Mouse (Mus musculus) forebrain, embryonic 16.5 days (tissue): ENCODE results near the gene Gng7. TPM values are rescaled to one million over a fixed set of nuclear protein-coding genes. Genes with fewer than 3 reads are reported as not detected.
"Not testable (repeated sequence)": the region's sequence is repeated elsewhere in the genome, so short reads cannot be mapped to it uniquely, and the experiment has no call there.

ENCODE experiments used
- ATAC-seq: fragments of 200-750 bp; cut with Nextera tagmentation; 2 replicates; pipeline ENCODE4 v1.8.0; 2017; ENCODE audit warnings: mild to moderate bottlenecking, moderate library complexity
- H3K27ac ChIP-seq: fragments of 300-500 bp; sonication (generic); 2 replicates; pipeline ENCODE4 v1.5.1; 2014; ENCODE audit warnings: low read length, control low read depth
- H3K27me3 ChIP-seq: fragments of 300-500 bp; sonication (generic); replicated peaks from 2 replicates; pipeline ENCODE4 v1.6.1; 2014; ENCODE audit warnings: low read length; ENCODE audit not compliant: control insufficient read depth, insufficient read depth
- H3K36me3 ChIP-seq: fragments of 300-500 bp; sonication (generic); 2 replicates; pipeline ENCODE4 v1.6.1; 2014; ENCODE audit not compliant: control insufficient read depth, insufficient read depth
- H3K4me1 ChIP-seq: fragments of 300-500 bp; sonication (generic); replicated peaks from 2 replicates; pipeline ENCODE4 v1.6.1; 2014; ENCODE audit warnings: low read length; ENCODE audit not compliant: control insufficient read depth, insufficient read depth
- H3K4me2 ChIP-seq: fragments of 300-500 bp; sonication (generic); 2 replicates; pipeline ENCODE4 v1.6.1; 2014; ENCODE audit warnings: mild to moderate bottlenecking, low read length, control low read depth
- H3K4me3 ChIP-seq: fragments of 300-500 bp; sonication (generic); replicated peaks from 2 replicates; pipeline ENCODE4 v1.5.1; 2014; ENCODE audit warnings: mild to moderate bottlenecking, low read length, control low read depth
- H3K9ac ChIP-seq: fragments of 300-500 bp; sonication (generic); replicated peaks from 2 replicates; pipeline ENCODE4 v1.6.1; 2014; ENCODE audit warnings: low read depth, low read length, control low read depth
- H3K9me3 ChIP-seq: fragments of 300-500 bp; sonication (generic); 2 replicates; pipeline ENCODE4 v1.6.1; 2016; ENCODE audit warnings: low read length; ENCODE audit not compliant: control insufficient read depth
- WGBS: fragments of 180-500 bp; shearing (Covaris S2); extraction: QIAGEN DNeasy Blood & Tissue Kit; methylation state at CpG from one replicate; pipeline ENCODE4 v1.1.7; 2014; 5-methylcytosine and 5-hydroxymethylcytosine counted together
- polyA plus RNA-seq: library from polyadenylated mRNA; unstranded; fragments of >200 nt; fragmentation: Nextera tagmentation; extraction: Ambion mirVana; gene quantifications from 2 replicates; pipeline ENCODE4 v1.2.1, GENCODE M21; 2015

Gng7 gene
- polyA plus RNA-seq = 41.0 and 47.4 TPM in 2 replicates

DNA sequence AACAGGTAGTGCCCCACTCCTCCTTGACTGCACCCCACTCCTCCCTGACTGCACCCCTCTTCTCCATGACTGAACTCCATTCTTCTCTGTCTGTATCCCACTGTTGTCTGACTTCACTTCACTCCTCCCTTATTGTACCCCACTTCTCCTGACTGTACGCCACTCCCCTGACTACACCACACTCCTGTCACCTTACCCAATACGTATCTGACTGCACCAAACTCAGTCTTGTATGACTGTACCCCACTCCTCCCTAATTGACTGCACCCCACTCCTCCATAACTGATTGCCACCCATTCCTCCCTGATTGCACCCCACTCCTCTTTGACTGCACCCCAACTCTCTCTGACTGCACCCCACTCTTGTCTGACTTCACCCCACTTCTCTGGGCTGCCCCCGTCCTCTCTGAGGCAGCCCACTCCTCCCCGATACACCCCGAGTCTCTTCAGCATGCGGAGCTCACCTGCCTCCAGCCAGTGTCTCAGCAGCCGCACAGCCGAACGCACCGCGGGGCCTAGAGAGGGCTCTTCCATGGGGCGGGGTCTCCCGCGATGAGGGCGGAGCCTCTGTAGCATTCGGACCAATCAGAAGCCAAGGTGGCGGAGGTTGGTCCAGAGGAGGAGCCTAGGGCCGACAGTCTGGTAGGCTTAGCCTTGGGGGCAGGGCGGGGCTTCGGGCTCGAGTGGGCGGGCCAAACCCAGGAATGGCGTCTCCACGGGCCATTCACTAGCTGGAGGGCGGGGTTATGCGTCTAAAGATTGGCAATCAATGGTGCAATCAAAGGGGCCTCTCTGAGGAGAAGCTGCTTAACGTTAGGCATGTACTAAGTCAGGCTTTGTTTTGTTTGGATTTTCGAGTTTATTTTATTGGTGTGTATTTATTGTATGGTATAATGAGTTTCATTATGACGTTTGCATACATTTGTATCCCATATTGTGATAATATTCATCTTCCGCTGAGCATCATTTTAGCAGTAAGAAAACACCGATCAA lies at the start of gene Gng7:
Gene Gng7 (minus strand): TSS at position 553 of the 992 bp plus-strand sequence.
- H3K4me1 ChIP-seq = peaks cover 8% of the 10 kb centered on the region; the same call in 1 of the 2 replicates
- 9% methylated on average over 31 of the region's 31 CpGs for WGBS
- peak within 1 kb of the TSS; percentile 48 for H3K4me3 ChIP-seq
- peak within 1 kb of the TSS; percentile 60 for H3K4me2 ChIP-seq
- no peaks in the 10 kb centered on the region for H3K36me3 ChIP-seq
- H3K9ac ChIP-seq = peak within 1 kb of the TSS; percentile 59
- H3K27ac ChIP-seq = no peak within 1 kb of the TSS
- peak; percentile 96 for ATAC-seq
- H3K9me3 ChIP-seq = no peaks in the 10 kb centered on the region
- no peaks in the 10 kb centered on the region for H3K27me3 ChIP-seq

DNA sequence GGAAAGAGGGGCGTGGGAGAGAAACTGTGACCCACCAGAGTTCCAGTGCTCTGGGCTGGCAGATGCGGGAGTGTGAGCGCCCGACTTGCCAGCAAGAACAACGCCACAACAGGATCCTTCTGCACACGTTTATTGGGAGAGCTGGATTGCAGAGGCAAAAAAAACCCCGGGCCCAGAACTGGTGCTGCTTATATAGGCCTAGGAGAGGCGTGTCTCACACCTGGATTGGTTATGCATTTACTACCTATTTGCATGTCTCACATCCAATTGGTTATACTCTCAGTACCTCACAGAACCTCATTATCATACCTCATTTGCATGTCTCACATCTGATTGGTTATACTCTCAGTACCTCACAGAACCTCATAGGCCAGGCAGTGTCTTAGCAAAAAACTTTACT lies 49.8 kb upstream of the Gng7 start:
- H3K4me3 ChIP-seq, H3K9ac ChIP-seq, H3K36me3 ChIP-seq, H3K4me2 ChIP-seq, ATAC-seq, H3K27ac ChIP-seq, H3K27me3 ChIP-seq, H3K4me1 ChIP-seq, H3K9me3 ChIP-seq: not testable (repeated sequence)
- WGBS = 84% methylated on average over 8 of the region's 8 CpGs

DNA sequence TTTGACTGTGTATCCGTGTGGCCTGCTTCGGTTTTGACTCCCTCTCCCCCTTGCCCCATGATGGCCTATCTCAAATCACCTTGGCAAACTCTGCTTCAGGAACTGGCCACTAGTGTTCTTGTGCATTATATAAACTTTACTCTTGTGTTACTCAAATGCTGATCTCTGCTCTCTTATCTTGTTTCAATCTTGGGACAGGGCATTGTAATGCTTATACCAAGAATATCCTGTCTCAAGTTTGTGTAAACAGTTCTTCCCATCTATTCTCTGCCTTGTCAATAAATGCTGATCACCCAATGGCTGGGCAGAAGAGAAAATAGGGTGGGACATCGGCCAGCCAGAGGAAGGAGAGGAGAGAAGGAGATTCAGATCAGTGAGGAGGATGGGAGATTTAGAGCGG lies 48.0 kb upstream of the Gng7 start:
- H3K27me3 ChIP-seq = no peaks in the 10 kb centered on the region
- 68% methylated on average over 4 of the region's 4 CpGs for WGBS
- no peak overlapping the region for H3K27ac ChIP-seq
- no peaks in the 10 kb centered on the region for H3K9me3 ChIP-seq
- H3K4me3 ChIP-seq = no peak overlapping the region
- no peak overlapping the region for H3K9ac ChIP-seq
- no peak overlapping the region for H3K4me2 ChIP-seq
- H3K4me1 ChIP-seq = peaks cover 12% of the 10 kb centered on the region
- ATAC-seq = no peak
- H3K36me3 ChIP-seq = no peaks in the 10 kb centered on the region

DNA sequence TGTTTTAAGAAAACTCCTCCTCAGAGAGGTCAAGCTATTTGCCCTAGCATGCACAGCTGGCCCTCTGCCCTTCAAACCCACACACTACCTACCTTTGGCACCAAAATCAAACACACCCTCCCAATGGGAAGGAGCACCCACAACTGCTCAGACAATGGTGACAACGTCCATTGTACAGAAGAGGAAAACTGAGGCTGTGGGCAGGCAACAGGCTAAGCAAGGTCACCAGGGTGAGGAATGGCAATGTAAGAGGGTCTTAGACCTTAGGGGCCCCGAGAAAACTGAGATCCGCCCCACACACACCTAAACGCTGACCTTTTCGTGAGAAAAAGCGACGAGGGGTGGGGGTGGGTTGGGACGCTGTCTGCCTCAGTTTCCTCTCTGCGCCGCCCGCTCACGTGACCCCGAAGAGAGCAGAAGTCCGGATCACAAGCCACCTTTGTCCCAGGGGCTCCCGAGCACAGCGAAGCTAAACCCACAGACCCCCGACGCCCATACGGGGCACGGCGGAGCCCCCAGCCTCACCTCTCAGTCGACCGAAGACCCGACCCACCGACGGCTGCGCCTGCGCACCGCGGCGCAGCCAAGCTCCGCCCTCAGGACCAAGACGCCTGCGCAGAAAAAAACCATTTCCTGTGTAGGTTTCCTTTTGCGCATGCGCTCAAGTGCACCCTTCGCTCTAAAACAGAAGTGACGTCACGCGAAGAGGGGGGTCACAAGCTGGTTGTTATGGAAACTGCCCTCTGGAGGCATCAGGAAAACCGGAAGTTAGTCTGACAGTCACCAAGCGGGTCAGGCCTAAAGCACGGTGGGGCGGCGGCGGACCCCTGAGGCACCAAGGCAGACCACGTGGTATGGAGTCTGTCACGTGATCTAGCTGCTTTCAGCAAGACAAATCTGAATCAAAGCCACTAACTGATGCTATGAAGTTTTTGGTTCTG lies 45.1 kb upstream of the Gng7 start, which contains the start of gene Sgta:
Gene Sgta (minus strand): TSS at position 579 of the 941 bp plus-strand sequence.
- H3K9ac ChIP-seq = peak within 1 kb of the TSS; percentile 77
- peak; percentile 96 for ATAC-seq

DNA sequence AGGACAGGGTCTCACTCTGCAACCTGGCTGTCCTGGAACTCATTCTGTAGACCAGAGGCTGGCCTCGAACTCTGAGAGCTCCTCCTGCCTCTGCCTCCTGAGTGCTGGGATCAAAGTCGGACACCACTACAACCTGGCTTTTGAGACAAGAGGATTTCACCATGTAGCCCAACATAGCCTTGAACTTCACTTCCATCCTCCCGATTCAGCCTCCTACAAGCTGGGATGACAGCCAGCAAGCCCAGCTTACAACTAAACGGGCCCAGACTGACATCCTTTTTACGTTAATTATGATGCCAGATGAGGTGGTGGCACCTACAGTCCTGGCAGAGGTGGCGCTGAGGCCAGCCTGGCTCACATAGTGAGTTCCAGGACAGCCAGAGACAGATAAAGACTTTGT lies 44.2 kb upstream of the Gng7 start:
- Histone ChIP-seq H3K36me3 (no peaks in the 10 kb centered on the region), H3K9me3 (no peaks in the 10 kb centered on the region), H3K4me2 (peak overlapping the region; percentile 93), H3K27ac (no peak overlapping the region), H3K4me3 (no peak overlapping the region), H3K27me3 (no peaks in the 10 kb centered on the region), H3K4me1 (peaks cover 25% of the 10 kb centered on the region), H3K9ac (no peak overlapping the region)
- 84% methylated on average over 6 of the region's 6 CpGs for WGBS
- no peak for ATAC-seq

More for the DNA sequence above, 45.1 kb upstream of the Gng7 start, which contains the start of gene Sgta:
- WGBS = under 1% methylated on average over 48 of the region's 48 CpGs
- Histone ChIP-seq H3K9me3 (no peaks in the 10 kb centered on the region), H3K4me2 (peak within 1 kb of the TSS; percentile 93), H3K27me3 (no peaks in the 10 kb centered on the region), H3K27ac (peak within 1 kb of the TSS; percentile 41), H3K4me1 (peaks cover 25% of the 10 kb centered on the region), H3K36me3 (no peaks in the 10 kb centered on the region), H3K4me3 (peak within 1 kb of the TSS; percentile 75)

DNA sequence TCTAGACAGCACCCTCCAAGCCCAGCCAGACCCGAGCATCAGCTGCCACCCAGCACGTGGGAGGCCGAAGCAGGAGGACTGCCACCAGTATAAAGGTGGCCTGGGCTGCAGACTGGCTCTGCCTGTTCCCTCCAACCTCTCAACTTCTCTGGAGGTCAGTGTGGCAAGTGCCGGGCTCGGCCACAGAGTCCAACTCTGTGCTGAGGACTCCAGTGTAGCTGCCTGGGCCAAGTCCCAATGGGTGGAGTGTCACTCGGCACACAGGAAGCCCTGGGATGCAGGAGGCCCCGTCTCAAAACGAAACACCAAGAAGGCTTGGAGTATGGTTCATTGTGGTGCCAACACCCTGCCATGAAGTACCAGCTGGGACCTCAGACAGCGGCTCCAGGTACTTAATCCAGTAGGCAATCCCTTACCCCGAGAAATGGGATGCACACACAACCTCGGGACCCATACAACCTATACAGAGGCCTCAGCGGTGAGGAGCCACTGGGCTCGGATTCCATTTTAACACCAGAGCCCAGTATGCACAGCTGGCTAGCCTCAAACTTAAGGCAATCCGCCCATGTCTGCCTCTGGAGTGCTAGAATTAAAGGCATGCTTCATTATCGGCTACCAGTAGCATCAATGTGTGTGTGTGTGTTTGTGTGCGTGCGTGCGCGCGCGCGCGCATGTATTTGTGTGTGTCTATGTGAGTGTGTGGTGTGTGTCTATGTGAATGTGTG lies 42.8 kb upstream of the Gng7 start:
- H3K9me3 ChIP-seq = no peaks in the 10 kb centered on the region
- no peaks in the 10 kb centered on the region for H3K36me3 ChIP-seq
- H3K4me2 ChIP-seq = no peak overlapping the region
- no peak overlapping the region for H3K4me3 ChIP-seq
- no peak for ATAC-seq
- 96% methylated on average over 23 of the region's 23 CpGs for WGBS
- no peak overlapping the region for H3K9ac ChIP-seq
- peaks cover 25% of the 10 kb centered on the region for H3K4me1 ChIP-seq
- no peak overlapping the region for H3K27ac ChIP-seq
- H3K27me3 ChIP-seq = no peaks in the 10 kb centered on the region

DNA sequence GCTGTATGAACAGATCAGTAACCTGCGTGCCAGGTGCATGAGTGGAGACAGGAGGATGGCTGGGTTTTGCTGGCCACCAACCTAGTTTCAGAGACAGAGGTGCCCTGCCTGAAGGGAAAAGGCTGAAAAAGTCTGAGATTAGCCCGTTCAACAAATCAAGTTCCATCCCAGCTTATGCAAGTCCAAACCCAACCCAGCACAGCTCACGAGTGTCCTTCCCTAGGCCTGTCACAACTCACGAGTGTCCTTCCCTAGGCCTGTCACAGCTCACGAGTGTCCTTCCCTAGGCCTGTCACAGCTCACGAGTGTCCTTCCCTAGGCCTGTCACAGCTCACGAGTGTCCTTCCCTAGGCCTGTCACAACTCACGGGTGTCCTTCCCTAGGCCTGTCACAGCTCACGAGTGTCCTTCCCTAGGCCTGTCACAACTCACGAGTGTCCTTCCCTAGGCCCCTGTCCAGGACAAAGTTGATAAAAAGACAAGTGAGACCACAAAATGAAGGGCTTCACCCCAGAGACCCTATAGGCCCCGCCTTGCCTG lies 41.1 kb upstream of the Gng7 start:
- Histone ChIP-seq H3K36me3 (peaks cover 10% of the 10 kb centered on the region), H3K4me1 (peaks cover 25% of the 10 kb centered on the region)
- not testable (repeated sequence) for ATAC-seq, H3K27me3 ChIP-seq, H3K27ac ChIP-seq, H3K4me2 ChIP-seq, H3K9ac ChIP-seq, H3K9me3 ChIP-seq, H3K4me3 ChIP-seq
- WGBS = 89% methylated on average over 10 of the region's 11 CpGs

DNA sequence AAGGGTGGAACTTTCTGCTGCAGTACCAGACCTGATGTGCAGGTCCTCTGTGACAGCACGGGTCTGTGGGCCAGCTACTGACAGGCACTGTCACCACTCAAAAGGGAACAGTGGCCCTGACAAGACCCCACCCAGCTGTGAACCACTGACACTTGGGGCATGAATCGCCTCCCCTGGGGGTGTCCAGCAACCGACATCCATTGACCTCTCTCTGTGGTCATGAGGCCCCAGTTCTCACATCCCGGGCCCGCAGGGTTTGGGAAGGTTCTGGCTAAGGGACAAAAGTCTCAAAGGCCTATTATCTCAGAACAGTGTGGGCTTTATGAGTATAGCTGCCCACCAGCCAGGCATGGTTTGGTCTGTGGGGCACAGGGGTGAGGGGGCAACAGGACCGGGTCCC lies 40.4 kb upstream of the Gng7 start:
- Histone ChIP-seq H3K4me3 (no peak overlapping the region), H3K36me3 (peaks cover 11% of the 10 kb centered on the region), H3K4me1 (peaks cover 25% of the 10 kb centered on the region), H3K4me2 (no peak overlapping the region), H3K9me3 (no peaks in the 10 kb centered on the region), H3K27ac (no peak overlapping the region), H3K9ac (no peak overlapping the region), H3K27me3 (no peaks in the 10 kb centered on the region)
- 87% methylated on average over 6 of the region's 6 CpGs for WGBS
- ATAC-seq = no peak
